Mouse (Mus musculus): Measurements from ENCODE around the gene Cldn6. TPM values are rescaled to one million over a fixed set of nuclear protein-coding genes. Genes with fewer than 3 reads are reported as not detected.

Gene Cldn6
- polyA plus RNA-seq, 1 experiment from 2014 or later: 10.1 TPM

- peak overlapping the region; percentile 86 for H3K27ac ChIP-seq
- no peaks in the 10 kb centered on the region for H3K27me3 ChIP-seq
- peak overlapping the region; percentile 71 for H3K9ac ChIP-seq
- no peaks in the 10 kb centered on the region for H3K36me3 ChIP-seq
- peak; percentile 81 for ATAC-seq (ENCODE audit: insufficient number of reproducible peaks, low FRiP score, low TSS enrichment, low read depth)
- WGBS: under 1% methylated on average over 20 of the region's 20 CpGs
- peaks cover 14% of the 10 kb centered on the region for H3K4me1 ChIP-seq
- H3K9me3 ChIP-seq: no peaks in the 10 kb centered on the region
- peak overlapping the region; percentile 87 for H3K4me2 ChIP-seq
- H3K4me3 ChIP-seq: peak overlapping the region; percentile 89
Measured at GRCm38 (mm10) chr17:23726758-23727142, 47.7 kb downstream of the Cldn6 start.

- Histone ChIP-seq H3K4me2 (no peak overlapping the region), H3K4me3 (no peak overlapping the region), H3K36me3 (peaks cover 3% of the 10 kb centered on the region; the same call in 1 of the 2 replicates), H3K4me1 (peaks cover 24% of the 10 kb centered on the region), H3K27ac (no peak overlapping the region), H3K9me3 (no peaks in the 10 kb centered on the region), H3K27me3 (no peaks in the 10 kb centered on the region), H3K9ac (no peak overlapping the region)
- WGBS: 20% methylated on average over 1 of the region's 1 CpGs
- no peak for ATAC-seq (ENCODE audit: insufficient number of reproducible peaks, low FRiP score, low TSS enrichment, low read depth)
Measured at GRCm38 (mm10) chr17:23730441-23730840, 51.4 kb downstream of the Cldn6 start.

Other genes with a start within 250 kb of the Cldn6 start
- not detected in 2 replicates for gene Vmn2r117, start 199.6 kb upstream of the Cldn6 start, polyA plus RNA-seq (2015; fragmentation: Nextera tagmentation; extraction: Ambion mirVana)
- 17.5 and 18.2 TPM in 2 replicates for gene Zfp213, start 115.0 kb upstream of the Cldn6 start, polyA plus RNA-seq (2015; fragmentation: Nextera tagmentation; extraction: Ambion mirVana)
- 12.4 and 12.9 TPM in 2 replicates for gene Zfp13, start 79.8 kb upstream of the Cldn6 start, polyA plus RNA-seq (2015; fragmentation: Nextera tagmentation; extraction: Ambion mirVana)
- 0.16 and 0.18 TPM in 2 replicates for gene Zscan10, start 78.4 kb upstream of the Cldn6 start, polyA plus RNA-seq (2015; fragmentation: Nextera tagmentation; extraction: Ambion mirVana)
- 0.79 and 0.86 TPM in 2 replicates for gene Mmp25, start 34.0 kb upstream of the Cldn6 start, polyA plus RNA-seq (2015; fragmentation: Nextera tagmentation; extraction: Ambion mirVana)
- 20.8 and 21.3 TPM in 2 replicates for gene Bicdl2, start 18.7 kb upstream of the Cldn6 start, polyA plus RNA-seq (2015; fragmentation: Nextera tagmentation; extraction: Ambion mirVana)
- 84.2 and 99.2 TPM in 2 replicates for gene Hcfc1r1, start 5.7 kb upstream of the Cldn6 start, polyA plus RNA-seq (2015; fragmentation: Nextera tagmentation; extraction: Ambion mirVana)
- 38.8 and 43.2 TPM in 2 replicates for gene Thoc6, start 5.4 kb upstream of the Cldn6 start, polyA plus RNA-seq (2015; fragmentation: Nextera tagmentation; extraction: Ambion mirVana)
- gene Tnfrsf12a, start 1.8 kb upstream of the Cldn6 start, polyA plus RNA-seq (2015; fragmentation: Nextera tagmentation; extraction: Ambion mirVana): 28.0 and 43.9 TPM in 2 replicates
- 5.1 and 5.8 TPM in 2 replicates for gene Cldn9, start 4.8 kb downstream of the Cldn6 start, polyA plus RNA-seq (2015; fragmentation: Nextera tagmentation; extraction: Ambion mirVana)
- 2.2 and 2.9 TPM in 2 replicates for gene 1520401A03Rik, start 43.5 kb downstream of the Cldn6 start, polyA plus RNA-seq (2015; fragmentation: Nextera tagmentation; extraction: Ambion mirVana)
- 45.6 and 49.5 TPM in 2 replicates for gene Pkmyt1, start 47.1 kb downstream of the Cldn6 start, polyA plus RNA-seq (2015; fragmentation: Nextera tagmentation; extraction: Ambion mirVana)
- 17.6 and 20.4 TPM in 2 replicates for gene Paqr4, start 61.6 kb downstream of the Cldn6 start, polyA plus RNA-seq (2015; fragmentation: Nextera tagmentation; extraction: Ambion mirVana)
- gene Kremen2, start 66.6 kb downstream of the Cldn6 start, polyA plus RNA-seq (2015; fragmentation: Nextera tagmentation; extraction: Ambion mirVana): 50.2 and 50.5 TPM in 2 replicates
- 65.7 and 69.8 TPM in 2 replicates for gene Flywch1, start 92.4 kb downstream of the Cldn6 start, polyA plus RNA-seq (2015; fragmentation: Nextera tagmentation; extraction: Ambion mirVana)
- gene Flywch2, start 106.8 kb downstream of the Cldn6 start, polyA plus RNA-seq (2015; fragmentation: Nextera tagmentation; extraction: Ambion mirVana): 34.2 and 39.9 TPM in 2 replicates
- 425 and 436 TPM in 2 replicates for gene Srrm2, start 111.3 kb downstream of the Cldn6 start, polyA plus RNA-seq (2015; fragmentation: Nextera tagmentation; extraction: Ambion mirVana)
- 1,045 and 1,117 TPM in 2 replicates for gene Elob, start 149.9 kb downstream of the Cldn6 start, polyA plus RNA-seq (2015; fragmentation: Nextera tagmentation; extraction: Ambion mirVana)
- not detected in 2 replicates for gene Prss33, start 156.8 kb downstream of the Cldn6 start, polyA plus RNA-seq (2015; fragmentation: Nextera tagmentation; extraction: Ambion mirVana)
- gene Prss32, start 164.6 kb downstream of the Cldn6 start, polyA plus RNA-seq (2015; fragmentation: Nextera tagmentation; extraction: Ambion mirVana): not detected in 2 replicates
- 0.73 and 1.0 TPM in 2 replicates for gene Prss41, start 164.9 kb downstream of the Cldn6 start, polyA plus RNA-seq (2015; fragmentation: Nextera tagmentation; extraction: Ambion mirVana)
- not detected in 2 replicates for gene Prss21, start 188.8 kb downstream of the Cldn6 start, polyA plus RNA-seq (2015; fragmentation: Nextera tagmentation; extraction: Ambion mirVana)
- not detected in 2 replicates for gene Dcpp1, start 201.6 kb downstream of the Cldn6 start, polyA plus RNA-seq (2015; fragmentation: Nextera tagmentation; extraction: Ambion mirVana)
- gene Dcpp2, start 201.6 kb downstream of the Cldn6 start, polyA plus RNA-seq (2015; fragmentation: Nextera tagmentation; extraction: Ambion mirVana): not detected in 2 replicates
- 0.69 TPM in 1 of 2 replicates, not detected in the other for gene Dcpp3, start 238.2 kb downstream of the Cldn6 start, polyA plus RNA-seq (2015; fragmentation: Nextera tagmentation; extraction: Ambion mirVana)

All from limb, embryonic 15.5 days (tissue).